Mouse (Mus musculus): ENCODE data around the gene Thra. TPM values are rescaled to one million over a fixed set of nuclear protein-coding genes. Genes with fewer than 3 reads are reported as not detected.

Thra gene
- polyA plus RNA-seq, 1 experiment: 721 TPM

DNA sequence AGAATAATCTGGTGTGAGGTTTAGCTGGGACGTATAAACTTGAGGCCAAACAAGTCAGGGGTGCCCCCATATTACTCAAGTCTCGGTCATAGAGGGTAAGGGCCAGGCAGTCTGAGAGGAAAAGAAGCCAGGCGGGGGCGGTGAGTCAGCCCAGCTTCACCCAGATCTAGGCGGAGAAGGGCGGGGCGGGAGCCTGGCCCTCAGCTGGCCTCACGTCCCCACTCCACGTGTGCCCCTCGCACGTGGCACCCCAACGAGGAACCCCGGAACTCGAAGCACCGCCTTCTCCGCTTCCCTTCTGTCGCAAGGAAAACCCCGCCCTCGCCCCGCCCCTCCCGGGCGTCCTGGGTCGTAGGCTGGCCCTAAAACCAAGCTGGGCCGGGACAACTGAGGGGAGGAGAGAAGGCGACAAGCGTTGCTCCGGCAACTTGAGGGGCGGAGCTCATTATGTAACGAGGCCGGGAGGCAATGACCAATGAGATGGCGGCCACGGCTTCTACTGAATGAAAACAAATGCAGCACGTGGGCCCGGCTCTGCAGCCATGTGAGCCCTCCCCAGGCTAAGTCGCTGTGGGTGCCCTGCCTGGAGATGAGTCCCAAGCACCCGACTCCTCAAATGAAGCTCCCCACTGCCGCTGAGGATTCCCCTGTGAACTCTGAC is 33.3 kb downstream of the Thra start:
- Histone ChIP-seq H3K27ac (ENCODE audit: insufficient read depth, low read length) (peak overlapping the region; percentile 99), H3K4me1 (ENCODE audit: control insufficient read depth, insufficient read depth, low read length) (peaks cover 3% of the 10 kb centered on the region; the same call in 1 of the 2 replicates), H3K4me3 (ENCODE audit: insufficient read depth, low read length) (peak overlapping the region; percentile 99)
- TF ChIP-seq CTCF (IDR thresholded peaks at IDR 0.05; ENCODE audit: extremely low read depth, insufficient read depth, low read length) (no peak), POLR2A (IDR thresholded peaks at IDR 0.05; ENCODE audit: extremely low read depth, insufficient read depth, low read length) (peak; percentile 85)

DNA sequence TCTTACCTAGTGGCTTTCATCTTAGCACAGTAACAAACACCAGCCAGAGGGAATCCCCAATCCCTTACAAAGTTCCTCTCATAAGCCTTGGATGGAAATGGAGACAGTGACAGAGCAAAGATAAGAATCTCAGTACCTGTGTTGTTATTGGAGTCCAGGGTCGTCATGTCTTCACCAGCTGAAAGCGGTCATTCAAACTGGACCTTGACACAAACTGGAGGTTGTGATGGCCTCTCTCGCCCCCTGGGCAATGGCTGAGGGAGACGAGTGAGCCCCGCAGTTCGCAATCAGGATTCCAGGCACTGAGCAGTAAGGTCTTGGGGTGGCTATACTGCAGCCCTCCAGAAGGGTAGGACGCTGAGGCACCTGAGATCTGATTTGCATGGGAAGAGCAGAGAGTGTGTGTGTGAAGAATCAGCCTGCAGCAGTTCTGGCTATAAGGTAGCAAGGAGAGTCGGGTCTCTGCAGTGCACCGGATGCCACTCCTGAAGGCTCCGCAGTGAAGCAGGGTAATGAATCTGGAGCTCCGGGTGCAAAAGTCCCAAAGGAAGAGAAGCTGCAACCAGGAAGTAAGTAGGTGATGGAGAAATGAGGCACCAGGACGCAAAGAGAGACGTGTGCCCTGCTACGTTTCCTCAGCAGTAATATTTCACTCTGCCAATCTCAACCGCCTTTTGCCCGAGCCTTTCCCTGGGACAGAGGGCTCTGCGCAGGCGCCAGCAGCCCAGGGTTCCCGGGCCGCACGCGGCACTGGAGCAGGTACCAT is 34.3 kb downstream of the Thra start, which contains the start of gene Nr1d1:
TSS of gene Nr1d1 (minus strand) at position 752 of the 766 bp plus-strand sequence.
- Histone ChIP-seq H3K4me1 (ENCODE audit: control insufficient read depth, insufficient read depth, low read length) (peaks cover 3% of the 10 kb centered on the region; the same call in 1 of the 2 replicates), H3K4me3 (ENCODE audit: insufficient read depth, low read length) (peak within 1 kb of the TSS; percentile 99), H3K27ac (ENCODE audit: insufficient read depth, low read length) (peak within 1 kb of the TSS; percentile 99)
- TF ChIP-seq POLR2A (IDR thresholded peaks at IDR 0.05; ENCODE audit: extremely low read depth, insufficient read depth, low read length) (peak; percentile 99), CTCF (IDR thresholded peaks at IDR 0.05; ENCODE audit: extremely low read depth, insufficient read depth, low read length) (no peak)

GRCm38 (mm10) chr11:98775348-98776051 is 35.1 kb downstream of the Thra start:
- Histone ChIP-seq H3K4me1 (ENCODE audit: control insufficient read depth, insufficient read depth, low read length) (peaks cover 3% of the 10 kb centered on the region; the same call in 1 of the 2 replicates), H3K4me3 (ENCODE audit: insufficient read depth, low read length) (peak overlapping the region; percentile 99)

DNA sequence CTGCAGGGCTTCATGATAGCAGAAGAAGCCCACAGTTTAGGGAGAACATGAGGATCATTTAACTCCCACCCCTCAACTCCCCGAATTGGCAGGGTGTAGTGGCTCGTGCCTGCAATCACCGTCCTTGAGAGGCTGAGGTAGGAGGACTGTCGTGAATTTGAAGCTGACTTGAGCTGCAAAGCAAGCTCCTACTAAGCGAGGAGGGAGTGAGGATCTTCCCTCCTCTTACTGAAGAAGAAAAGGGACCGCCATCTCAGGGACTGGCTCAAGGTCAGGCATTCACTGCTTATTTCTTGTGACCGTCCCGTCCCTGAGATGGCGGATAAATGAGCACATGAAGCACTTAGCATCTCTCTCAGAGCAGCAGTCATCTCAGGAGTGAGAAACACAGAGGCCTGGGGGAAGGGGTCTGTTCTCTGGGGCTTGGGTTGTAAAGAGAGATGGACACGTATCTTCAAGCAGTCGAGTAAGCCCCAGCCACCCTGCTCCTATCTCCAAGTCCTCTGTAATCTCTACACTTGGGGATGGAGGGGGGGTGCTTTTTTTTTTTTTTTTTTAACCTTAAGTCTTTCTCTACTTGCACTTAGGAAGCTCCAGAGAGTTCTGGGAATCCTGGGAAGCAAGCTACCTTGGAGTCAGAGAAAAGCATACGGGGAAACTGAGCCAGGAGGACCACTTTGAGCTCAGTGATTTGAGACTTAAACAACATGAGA is 35.8 kb downstream of the Thra start:
- TF ChIP-seq POLR2A (IDR thresholded peaks at IDR 0.05; ENCODE audit: extremely low read depth, insufficient read depth, low read length): no peak
- TF ChIP-seq CTCF (IDR thresholded peaks at IDR 0.05; ENCODE audit: extremely low read depth, insufficient read depth, low read length): no peak
- peaks cover 4% of the 10 kb centered on the region; the same call in 1 of the 2 replicates for H3K4me1 ChIP-seq (ENCODE audit: control insufficient read depth, insufficient read depth, low read length)
- H3K27ac ChIP-seq (ENCODE audit: insufficient read depth, low read length): peak overlapping the region; percentile 81
- peak overlapping the region; percentile 99; the same call in 1 of the 2 replicates for H3K4me3 ChIP-seq (ENCODE audit: insufficient read depth, low read length)

More at GRCm38 (mm10) chr11:98775348-98776051, 35.1 kb downstream of the Thra start:
- no peak for TF ChIP-seq POLR2A (IDR thresholded peaks at IDR 0.05; ENCODE audit: extremely low read depth, insufficient read depth, low read length)
- TF ChIP-seq CTCF (IDR thresholded peaks at IDR 0.05; ENCODE audit: extremely low read depth, insufficient read depth, low read length): no peak
- peak overlapping the region; percentile 81 for H3K27ac ChIP-seq (ENCODE audit: insufficient read depth, low read length)

DNA sequence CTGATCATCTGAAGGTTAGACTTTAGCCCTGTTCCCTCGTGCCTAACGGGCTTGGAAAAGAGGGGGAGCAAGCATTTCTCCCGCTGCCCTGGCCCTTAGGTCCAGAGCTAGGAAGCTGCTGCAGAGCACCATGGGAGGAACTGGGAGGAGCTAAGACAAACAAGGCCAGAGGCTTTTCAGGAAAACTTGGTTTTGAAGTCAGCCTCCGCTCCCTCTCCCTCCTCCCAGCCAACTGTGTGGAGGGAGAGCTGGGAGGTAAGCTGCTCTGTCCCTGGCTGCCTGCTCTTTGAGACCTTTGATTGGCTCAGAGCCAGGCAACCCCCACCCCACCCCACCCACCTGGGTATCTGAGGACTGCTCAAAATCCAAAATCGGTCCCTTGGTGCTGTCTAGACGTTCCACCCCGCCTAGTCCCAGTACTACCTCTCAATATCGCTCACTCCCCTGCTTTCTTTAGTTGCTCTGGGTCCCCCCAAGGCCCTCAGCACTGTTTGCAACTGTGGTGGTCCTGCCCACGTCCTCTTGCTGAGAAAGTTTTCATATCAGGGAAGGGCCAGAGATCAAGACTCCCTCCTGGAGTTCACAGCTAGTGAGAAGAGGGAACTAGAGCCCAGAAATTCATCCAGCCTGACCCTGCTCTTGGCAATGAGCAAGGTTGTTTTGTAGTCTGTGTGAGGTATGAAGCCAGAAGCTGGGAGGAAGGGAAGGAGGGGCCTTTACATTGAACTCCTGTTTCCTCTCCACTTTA is 36.6 kb downstream of the Thra start:
- Histone ChIP-seq H3K4me3 (ENCODE audit: insufficient read depth, low read length) (no peak overlapping the region), H3K27ac (ENCODE audit: insufficient read depth, low read length) (peak overlapping the region; percentile 81), H3K4me1 (ENCODE audit: control insufficient read depth, insufficient read depth, low read length) (peaks cover 9% of the 10 kb centered on the region)
- TF ChIP-seq CTCF (IDR thresholded peaks at IDR 0.05; ENCODE audit: extremely low read depth, insufficient read depth, low read length) (no peak), POLR2A (IDR thresholded peaks at IDR 0.05; ENCODE audit: extremely low read depth, insufficient read depth, low read length) (peak; percentile 47; the same call in 1 of the 2 replicates)

GRCm38 (mm10) chr11:98777888-98778287 is 37.5 kb downstream of the Thra start:
- TF ChIP-seq CTCF (IDR thresholded peaks at IDR 0.05; ENCODE audit: extremely low read depth, insufficient read depth, low read length): no peak
- no peak for TF ChIP-seq POLR2A (IDR thresholded peaks at IDR 0.05; ENCODE audit: extremely low read depth, insufficient read depth, low read length)
- Histone ChIP-seq H3K4me3 (ENCODE audit: insufficient read depth, low read length) (no peak overlapping the region), H3K27ac (ENCODE audit: insufficient read depth, low read length) (no peak overlapping the region), H3K4me1 (ENCODE audit: control insufficient read depth, insufficient read depth, low read length) (peaks cover 11% of the 10 kb centered on the region)

- Histone ChIP-seq H3K4me3 (ENCODE audit: insufficient read depth, low read length) (peak overlapping the region; percentile 11; the same call in 1 of the 2 replicates), H3K4me1 (ENCODE audit: control insufficient read depth, insufficient read depth, low read length) (peaks cover 20% of the 10 kb centered on the region), H3K27ac (ENCODE audit: insufficient read depth, low read length) (peak overlapping the region; percentile 92)
- TF ChIP-seq POLR2A (IDR thresholded peaks at IDR 0.05; ENCODE audit: extremely low read depth, insufficient read depth, low read length) (peak; percentile 18; the same call in 1 of the 2 replicates), CTCF (IDR thresholded peaks at IDR 0.05; ENCODE audit: extremely low read depth, insufficient read depth, low read length) (no peak)
These were observed 41.5 kb downstream of the Thra start for GRCm38 (mm10) chr11:98781851-98782512.

Measured in cortical plate, adult 2 months (tissue).